Mouse (Mus musculus) CH12.LX (cell line): ENCODE measurements around the gene Tdrd3. TPM values are rescaled to one million over a fixed set of nuclear protein-coding genes. Genes with fewer than 3 reads are reported as not detected.

Source experiments
- DNase-seq: peaks from one replicate; pipeline ENCODE4 v3.0.0-alpha.2; 2013; ENCODE audit errors: extremely low read depth
- H3K27ac ChIP-seq: 2 replicates; pipeline ENCODE4 v1.5.1; 2012; ENCODE audit warnings: low read depth, mild to moderate bottlenecking, control low read depth, moderate library complexity; ENCODE audit not compliant: insufficient read depth
- H3K27me3 ChIP-seq: replicated peaks from 2 replicates; pipeline ENCODE3; 2012; ENCODE audit warnings: inconsistent platforms
- H3K36me3 ChIP-seq, 2 experiments: replicated peaks in 1 of 2; 2 replicates each; pipeline versions ENCODE3 to v1.6.1; 2012; ENCODE audit warnings: inconsistent platforms in 1 of 2, low read length in 1 of 2, mild to moderate bottlenecking in 1 of 2, mixed read lengths in 1 of 2, moderate library complexity in 1 of 2; ENCODE audit not compliant: control insufficient read depth in 1 of 2, insufficient read depth in 1 of 2
- H3K4me1 ChIP-seq, 2 experiments: 2 replicates each; pipeline ENCODE4 v1.6.1; 2012; ENCODE audit warnings: inconsistent platforms in 1 of 2, moderate library complexity in 1 of 2; ENCODE audit not compliant: insufficient read depth in 2 of 2, control insufficient read depth in 1 of 2
- H3K4me2 ChIP-seq: 2 replicates; pipeline ENCODE4 v1.6.1; 2012; ENCODE audit warnings: low read depth, mild to moderate bottlenecking, control low read depth; ENCODE audit not compliant: poor library complexity, insufficient read depth, severe bottlenecking
- H3K4me3 ChIP-seq, 3 experiments: fragments of 150-350 bp in 1 of 3; sonication (generic) in 1 of 3; replicated peaks in 1 of 3; 2 replicates each; pipeline versions ENCODE3 to v1.5.1; 2011 to 2012; ENCODE audit warnings: low read depth in 2 of 3, low read length in 2 of 3, mild to moderate bottlenecking in 2 of 3, moderate library complexity in 2 of 3, control low read depth in 1 of 3, improper control_type of control experiment in 1 of 3, inconsistent platforms in 1 of 3, mixed read lengths in 1 of 3; ENCODE audit not compliant: poor library complexity in 1 of 3
- H3K79me2 ChIP-seq: replicated peaks from 2 replicates; pipeline ENCODE4 v1.6.1; 2012; ENCODE audit warnings: mild to moderate bottlenecking, moderate library complexity; ENCODE audit not compliant: control insufficient read depth, poor library complexity, insufficient read depth, severe bottlenecking; ENCODE audit errors: extremely low read depth
- H3K9ac ChIP-seq: 2 replicates; pipeline ENCODE4 v1.6.1; 2012; ENCODE audit warnings: low read depth, mild to moderate bottlenecking, control low read depth, moderate library complexity; ENCODE audit not compliant: insufficient read depth
- H3K9me3 ChIP-seq: replicated peaks from 2 replicates; pipeline ENCODE3; 2012; ENCODE audit warnings: low read length, inconsistent platforms, mixed read lengths
- CHD1 ChIP-seq: IDR thresholded peaks from 2 replicates; pipeline ENCODE4 v1.6.1; 2012; ENCODE audit warnings: low read depth, low read length, improper control_type of control experiment, inconsistent platforms
- CTCF ChIP-seq, 2 experiments: IDR thresholded peaks in 1 of 2; conservative IDR thresholded peaks in 1 of 2; 2 replicates each; pipeline ENCODE4 v1.5.1; 2011 to 2012; ENCODE audit warnings: low read depth in 2 of 2, low read length in 2 of 2, improper control_type of control experiment in 1 of 2, inconsistent platforms in 1 of 2, mild to moderate bottlenecking in 1 of 2, moderate library complexity in 1 of 2
- ELF1 ChIP-seq: IDR thresholded peaks from 2 replicates; pipeline ENCODE4 v1.6.1; 2014; ENCODE audit warnings: low read depth, mild to moderate bottlenecking, inconsistent platforms, low read length, improper control_type of control experiment
- GABPA ChIP-seq: IDR thresholded peaks from 2 replicates; pipeline ENCODE4 v1.6.1; 2012; ENCODE audit warnings: low read depth, low read length, improper control_type of control experiment, inconsistent platforms; ENCODE audit not compliant: insufficient replicate concordance
- IRF4 ChIP-seq: IDR thresholded peaks from 2 replicates; pipeline ENCODE4 v1.6.1; 2014; ENCODE audit warnings: low read depth, mild to moderate bottlenecking, inconsistent platforms, low read length, improper control_type of control experiment
- MAFK ChIP-seq: IDR thresholded peaks from 2 replicates; pipeline ENCODE4 v1.6.1; 2011; ENCODE audit warnings: low read length, improper control_type of control experiment; ENCODE audit not compliant: insufficient replicate concordance
- MAX ChIP-seq: IDR thresholded peaks from 2 replicates; pipeline ENCODE4 v1.6.1; 2011; ENCODE audit warnings: low read length, improper control_type of control experiment
- MXI1 ChIP-seq: IDR thresholded peaks from 2 replicates; pipeline ENCODE4 v1.6.1; 2011; ENCODE audit warnings: mild to moderate bottlenecking, low read depth, low read length, improper control_type of control experiment
- RAD21 ChIP-seq: IDR thresholded peaks from 2 replicates; pipeline ENCODE4 v1.6.1; 2011; ENCODE audit warnings: low read depth, mild to moderate bottlenecking, low read length, improper control_type of control experiment, moderate library complexity
- RCOR1 ChIP-seq: conservative IDR thresholded peaks from 2 replicates; pipeline ENCODE4 v1.6.1; 2012; ENCODE audit warnings: low read depth, mild to moderate bottlenecking, inconsistent platforms, low read length, improper control_type of control experiment
- SIN3A ChIP-seq: IDR thresholded peaks from 2 replicates; pipeline ENCODE4 v1.6.1; 2012; ENCODE audit warnings: low read length, improper control_type of control experiment, inconsistent platforms
- SMC3 ChIP-seq: IDR thresholded peaks from 2 replicates; pipeline ENCODE4 v1.6.1; 2011; ENCODE audit warnings: low read depth, low read length, improper control_type of control experiment
- TBP ChIP-seq: conservative IDR thresholded peaks from 2 replicates; pipeline ENCODE4 v1.6.1; 2011; ENCODE audit warnings: low read depth, low read length, improper control_type of control experiment
- TCF12 ChIP-seq: IDR thresholded peaks from 2 replicates; pipeline ENCODE4 v1.6.1; 2014; ENCODE audit warnings: low read depth, mild to moderate bottlenecking, inconsistent platforms, low read length, improper control_type of control experiment
- USF1 ChIP-seq: IDR thresholded peaks from 2 replicates; pipeline ENCODE4 v1.6.1; 2014; ENCODE audit warnings: low read depth, mild to moderate bottlenecking, inconsistent platforms, low read length, improper control_type of control experiment
- ZC3H11A ChIP-seq: IDR thresholded peaks from 2 replicates; pipeline ENCODE4 v1.6.1; 2012; ENCODE audit warnings: low read depth, mild to moderate bottlenecking, inconsistent platforms, low read length, improper control_type of control experiment
- ZMIZ1 ChIP-seq: IDR thresholded peaks from 2 replicates; pipeline ENCODE4 v1.6.1; 2012; ENCODE audit warnings: low read depth, mild to moderate bottlenecking, inconsistent platforms, low read length, improper control_type of control experiment
- ZNF384 ChIP-seq: IDR thresholded peaks from 2 replicates; pipeline ENCODE4 v1.6.1; 2012; ENCODE audit warnings: low read depth, low read length, improper control_type of control experiment, inconsistent platforms
- dilution Hi-C: fragments of 300-500 bp; cut with MboI; formaldehyde crosslinking; loops from 2 replicates; pipeline ENCODE4 v1.14.3; 2020; ENCODE audit warnings: low sequenced_read_pairs; ENCODE audit not compliant: extremely low pct_unique_long_range_greater_than_20kb, extremely low pct_ligation_motif_present
- in situ Hi-C: fragments of 300-500 bp; cut with MboI; formaldehyde crosslinking; loops from 3 replicates; pipeline ENCODE4 v1.14.3; 2019; ENCODE audit warnings: low sequenced_read_pairs, low pct_ligation_motif_present, low pct_unique_long_range_greater_than_20kb, mixed read lengths
- polyA plus RNA-seq: library from polyadenylated mRNA; unstranded; fragments of >175 nt; gene quantifications from 2 replicates; pipeline ENCODE4 v1.2.1, GENCODE M21; 2012; ENCODE audit warnings: low read depth; ENCODE audit not compliant: insufficient read length
- total RNA-seq, 2 experiments: library from RNA; depleted of rRNA; stranded (reverse); fragments of 300-350 nt in 1 of 2; fragments of >200 nt in 1 of 2; gene quantifications; 2 replicates each; pipeline ENCODE4 v1.2.3; 2012 to 2014

Tdrd3 gene
- total and polyA plus RNA-seq, 3 experiments, result 6.5 to 12.8 (median 10.9) TPM

- TF ChIP-seq RCOR1 (no peak), MXI1 (no peak)
- TF ChIP-seq, all 38 proteins: peak for 3
These were observed 47.7 kb downstream of the Tdrd3 start (continued) for GRCm38 (mm10) chr14:87463963-87464654.

GRCm38 (mm10) chr14:87464655-87465054, 48.2 kb downstream of the Tdrd3 start:
- no peaks in the 10 kb centered on the region for H3K27me3 ChIP-seq
- dilution Hi-C loops (no loop called here), in situ Hi-C loops (loop anchor here (25.0 kb wide), 1 partner anchor 1523 kb away; no protein-coding TSS in a partner anchor)

GRCm38 (mm10) chr14:87467586-87467985, 51.1 kb downstream of the Tdrd3 start:
- H3K27ac ChIP-seq, result no peak overlapping the region
- no peaks in the 10 kb centered on the region for H3K27me3 ChIP-seq
- H3K4me2 ChIP-seq, result no peak overlapping the region
- TF ChIP-seq CHD1, result no peak
- peaks cover 0 to 25% of the 10 kb centered on the region in 2 experiments for H3K36me3 ChIP-seq
- H3K4me1 ChIP-seq, result peaks cover 0 to 3% of the 10 kb centered on the region in 2 experiments; a peak in 1 of 4 replicates
- no peak overlapping the region for H3K4me3 ChIP-seq
- DNase-seq, result no peak
- no peaks in the 10 kb centered on the region for H3K9me3 ChIP-seq
- no peak overlapping the region for H3K9ac ChIP-seq
- dilution Hi-C loops, result no loop called here
- in situ Hi-C loops, result loop anchor here (25.0 kb wide), 1 partner anchor 1520 kb away; no protein-coding TSS in a partner anchor
- H3K79me2 ChIP-seq, result no peaks in the 10 kb centered on the region

More at GRCm38 (mm10) chr14:87464655-87465054, 48.2 kb downstream of the Tdrd3 start:
- Histone ChIP-seq H3K4me1 (peaks cover 0 to 2% of the 10 kb centered on the region in 2 experiments; a peak in 1 of 4 replicates), H3K4me2 (no peak overlapping the region), H3K36me3 (peaks cover 0 to 27% of the 10 kb centered on the region in 2 experiments), H3K9me3 (no peaks in the 10 kb centered on the region), H3K4me3 (no peak overlapping the region), H3K9ac (no peak overlapping the region), H3K27ac (no peak overlapping the region), H3K79me2 (no peaks in the 10 kb centered on the region)
- DNase-seq, result no peak
- TF ChIP-seq ZC3H11A (no peak), SIN3A (no peak), SMC3 (no peak), CHD1 (no peak), ELF1 (no peak), ZNF384 (no peak), MAX (no peak), TCF12 (no peak), USF1 (no peak), CTCF (conservative IDR thresholded peaks at IDR 0.05 in 1 of 2, IDR thresholded peaks at IDR 0.05 in 1 of 2; ENCODE audit: low read depth in 2 of 2, low read length in 2 of 2) (no peak), MAFK (no peak), ZMIZ1 (no peak), RAD21 (no peak), TBP (no peak), GABPA (no peak), IRF4 (no peak)
